Mouse (Mus musculus): ENCODE measurements at regions not wholly inside any gene's neighbourhood (a gene's known extent, or its start where the extent isn't known, plus 50 kb on each side); places are given as distances from the start of the nearest gene placed in this dataset.

DNA sequence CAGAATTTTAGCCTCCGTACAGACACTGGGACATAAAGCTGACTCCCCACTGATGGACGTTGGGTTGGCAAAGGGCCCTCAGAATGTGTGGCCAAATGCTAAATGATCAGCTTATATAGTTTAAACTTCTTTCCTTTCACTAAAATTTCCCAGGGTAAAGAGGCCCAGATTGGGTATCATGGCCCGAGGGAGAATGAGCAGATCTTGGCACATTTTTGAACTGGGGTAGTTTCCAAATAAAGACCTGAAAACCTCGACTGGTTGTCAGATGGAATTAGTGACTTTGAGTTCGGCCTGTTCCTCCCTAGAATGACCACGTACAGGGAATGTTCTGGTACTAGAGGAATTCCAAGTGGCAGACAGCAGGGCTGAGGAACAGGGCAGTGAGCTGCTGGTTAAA is 127.9 kb upstream of the Adra1d start:
- 69% methylated on average over 6 of the region's 6 CpGs for WGBS
- Histone ChIP-seq H3K4me2 (ENCODE audit: low read depth, low read length) (no peak overlapping the region), H3K36me3 (ENCODE audit: control insufficient read depth, insufficient read depth) (no peaks in the 10 kb centered on the region), H3K9me3 (replicated peaks; ENCODE audit: control insufficient read depth, low read length) (no peaks in the 10 kb centered on the region), H3K27ac (ENCODE audit: low read length) (no peak overlapping the region), H3K4me3 (ENCODE audit: low read length) (no peak overlapping the region), H3K9ac (ENCODE audit: low read length) (no peak overlapping the region), H3K27me3 (ENCODE audit: control insufficient read depth, insufficient read depth, low read length) (no peaks in the 10 kb centered on the region), H3K4me1 (ENCODE audit: control insufficient read depth, insufficient read depth, low read length) (peaks cover 11% of the 10 kb centered on the region)
- ATAC-seq (replicated peaks; ENCODE audit: extremely low read depth, insufficient read depth, low FRiP score): no peak

GRCm38 (mm10) chr2:131688282-131688681 is 126.2 kb upstream of the Adra1d start:
- Histone ChIP-seq H3K4me2 (ENCODE audit: low read depth, low read length) (no peak overlapping the region), H3K9ac (ENCODE audit: low read length) (no peak overlapping the region), H3K9me3 (replicated peaks; ENCODE audit: control insufficient read depth, low read length) (no peaks in the 10 kb centered on the region), H3K27me3 (ENCODE audit: control insufficient read depth, insufficient read depth, low read length) (no peaks in the 10 kb centered on the region), H3K4me3 (ENCODE audit: low read length) (no peak overlapping the region), H3K27ac (ENCODE audit: low read length) (no peak overlapping the region), H3K36me3 (ENCODE audit: control insufficient read depth, insufficient read depth) (no peaks in the 10 kb centered on the region), H3K4me1 (ENCODE audit: control insufficient read depth, insufficient read depth, low read length) (peaks cover 12% of the 10 kb centered on the region)
- ATAC-seq (replicated peaks; ENCODE audit: extremely low read depth, insufficient read depth, low FRiP score): no peak
- 91% methylated on average over 2 of the region's 2 CpGs for WGBS

DNA sequence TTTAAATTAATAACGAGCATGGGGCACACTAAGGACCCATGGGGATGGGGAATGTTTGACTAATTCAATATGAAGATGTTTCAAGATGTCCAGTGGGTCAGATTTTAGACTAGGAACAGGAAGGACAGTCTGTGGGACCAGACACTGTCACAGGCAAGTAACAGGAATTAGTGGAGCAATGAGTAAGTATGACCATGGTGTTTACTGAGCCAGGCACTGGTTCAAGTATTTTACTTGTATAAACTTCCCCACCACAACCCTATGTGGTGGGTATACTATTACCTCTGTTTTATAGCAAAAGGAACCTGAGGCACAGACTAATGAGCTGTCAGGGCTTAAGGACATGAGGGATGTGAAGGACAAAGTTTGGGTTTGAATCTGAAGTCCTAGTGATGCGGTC is 125.4 kb upstream of the Adra1d start:
- Histone ChIP-seq H3K4me3 (ENCODE audit: low read length) (no peak overlapping the region), H3K4me1 (ENCODE audit: control insufficient read depth, insufficient read depth, low read length) (peaks cover 14% of the 10 kb centered on the region), H3K9ac (ENCODE audit: low read length) (peak overlapping the region; percentile 51; the same call in 1 of the 2 replicates), H3K36me3 (ENCODE audit: control insufficient read depth, insufficient read depth) (no peaks in the 10 kb centered on the region), H3K9me3 (replicated peaks; ENCODE audit: control insufficient read depth, low read length) (no peaks in the 10 kb centered on the region), H3K27ac (ENCODE audit: low read length) (peak overlapping the region; percentile 92), H3K27me3 (ENCODE audit: control insufficient read depth, insufficient read depth, low read length) (no peaks in the 10 kb centered on the region), H3K4me2 (ENCODE audit: low read depth, low read length) (no peak overlapping the region)
- 85% methylated on average over 2 of the region's 2 CpGs for WGBS
- ATAC-seq (replicated peaks; ENCODE audit: extremely low read depth, insufficient read depth, low FRiP score): no peak

- 20% methylated on average over 2 of the region's 2 CpGs for WGBS
- peak overlapping the region; percentile 51 for H3K9ac ChIP-seq (ENCODE audit: low read length)
- 0 out of 2 replicates have a peak overlapping the region, but pooled peaks have one; percentile 10 for H3K4me2 ChIP-seq (ENCODE audit: low read depth, low read length)
- no peaks in the 10 kb centered on the region for H3K27me3 ChIP-seq (ENCODE audit: control insufficient read depth, insufficient read depth, low read length)
- H3K4me3 ChIP-seq (ENCODE audit: low read length): no peak overlapping the region
- H3K36me3 ChIP-seq (ENCODE audit: control insufficient read depth, insufficient read depth): no peaks in the 10 kb centered on the region
- H3K4me1 ChIP-seq (ENCODE audit: control insufficient read depth, insufficient read depth, low read length): peaks cover 14% of the 10 kb centered on the region
- ATAC-seq (replicated peaks; ENCODE audit: extremely low read depth, insufficient read depth, low FRiP score): peak; percentile 83
- H3K9me3 ChIP-seq (replicated peaks; ENCODE audit: control insufficient read depth, low read length): no peaks in the 10 kb centered on the region
- peak overlapping the region; percentile 92 for H3K27ac ChIP-seq (ENCODE audit: low read length)
These were observed 124.7 kb upstream of the Adra1d start for GRCm38 (mm10) chr2:131686748-131687147.

GRCm38 (mm10) chr2:131685326-131685725 is 123.2 kb upstream of the Adra1d start:
- no peak for ATAC-seq (replicated peaks; ENCODE audit: extremely low read depth, insufficient read depth, low FRiP score)
- Histone ChIP-seq H3K36me3 (ENCODE audit: control insufficient read depth, insufficient read depth) (no peaks in the 10 kb centered on the region), H3K4me3 (ENCODE audit: low read length) (no peak overlapping the region), H3K4me1 (ENCODE audit: control insufficient read depth, insufficient read depth, low read length) (peaks cover 14% of the 10 kb centered on the region), H3K27ac (ENCODE audit: low read length) (no peak overlapping the region), H3K9ac (ENCODE audit: low read length) (no peak overlapping the region), H3K4me2 (ENCODE audit: low read depth, low read length) (no peak overlapping the region), H3K9me3 (replicated peaks; ENCODE audit: control insufficient read depth, low read length) (no peaks in the 10 kb centered on the region), H3K27me3 (ENCODE audit: control insufficient read depth, insufficient read depth, low read length) (no peaks in the 10 kb centered on the region)
- 69% methylated on average over 3 of the region's 3 CpGs for WGBS

DNA sequence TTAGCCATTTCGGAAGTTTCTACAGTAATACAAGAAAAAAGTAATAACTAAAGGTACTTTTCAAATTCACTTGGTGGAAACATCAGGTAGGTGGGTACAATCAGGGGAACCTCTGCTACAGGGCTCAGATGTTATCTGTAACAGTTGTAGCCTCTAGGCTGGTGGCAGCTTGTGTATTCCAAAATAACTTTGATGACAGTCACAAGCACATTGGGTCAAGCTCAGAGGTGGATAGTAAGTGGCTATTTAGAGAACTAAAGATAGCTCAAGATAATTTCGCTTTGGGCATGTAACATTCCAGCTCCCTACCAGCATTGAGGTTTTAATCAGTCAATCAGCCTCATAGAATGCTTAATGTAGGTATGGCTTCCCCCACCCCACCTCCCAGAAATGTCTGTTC is 121.7 kb upstream of the Adra1d start:
- Histone ChIP-seq H3K9ac (ENCODE audit: low read length) (no peak overlapping the region), H3K9me3 (replicated peaks; ENCODE audit: control insufficient read depth, low read length) (no peaks in the 10 kb centered on the region), H3K4me3 (ENCODE audit: low read length) (no peak overlapping the region), H3K4me1 (ENCODE audit: control insufficient read depth, insufficient read depth, low read length) (peaks cover 14% of the 10 kb centered on the region), H3K4me2 (ENCODE audit: low read depth, low read length) (no peak overlapping the region), H3K36me3 (ENCODE audit: control insufficient read depth, insufficient read depth) (no peaks in the 10 kb centered on the region), H3K27me3 (ENCODE audit: control insufficient read depth, insufficient read depth, low read length) (no peaks in the 10 kb centered on the region), H3K27ac (ENCODE audit: low read length) (peak overlapping the region; percentile 82)
- peak; percentile 85 for ATAC-seq (replicated peaks; ENCODE audit: extremely low read depth, insufficient read depth, low FRiP score)
- 60% methylated on average over 2 of the region's 2 CpGs for WGBS

DNA sequence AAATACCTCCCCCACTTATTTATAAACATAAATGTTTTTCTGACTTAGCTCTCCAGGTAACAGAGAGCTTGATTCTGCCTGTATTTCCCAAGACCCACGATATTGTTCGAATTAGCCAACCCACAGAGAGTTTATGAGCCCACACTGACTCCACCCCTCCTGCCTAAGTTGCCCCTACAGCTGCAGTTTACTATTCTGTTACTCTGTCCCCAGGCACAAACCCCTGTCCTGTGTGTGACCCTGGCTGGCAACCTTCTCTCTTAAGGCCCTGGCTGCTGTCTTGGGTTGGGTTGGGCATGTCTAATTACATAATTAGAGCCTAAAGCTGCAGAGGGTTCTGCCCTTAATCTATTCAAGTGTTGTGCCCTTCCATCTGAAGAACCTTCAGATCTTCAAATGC is 116.4 kb upstream of the Adra1d start:
- no peaks in the 10 kb centered on the region for H3K36me3 ChIP-seq (ENCODE audit: control insufficient read depth, insufficient read depth)
- H3K9ac ChIP-seq (ENCODE audit: low read length): no peak overlapping the region
- H3K9me3 ChIP-seq (replicated peaks; ENCODE audit: control insufficient read depth, low read length): no peaks in the 10 kb centered on the region
- ATAC-seq (replicated peaks; ENCODE audit: extremely low read depth, insufficient read depth, low FRiP score): no peak
- H3K4me1 ChIP-seq (ENCODE audit: control insufficient read depth, insufficient read depth, low read length): peaks cover 3% of the 10 kb centered on the region; the same call in 1 of the 2 replicates
- no peaks in the 10 kb centered on the region for H3K27me3 ChIP-seq (ENCODE audit: control insufficient read depth, insufficient read depth, low read length)
- H3K4me2 ChIP-seq (ENCODE audit: low read depth, low read length): no peak overlapping the region
- no peak overlapping the region for H3K4me3 ChIP-seq (ENCODE audit: low read length)
- no peak overlapping the region for H3K27ac ChIP-seq (ENCODE audit: low read length)
- WGBS: 85% methylated on average over 2 of the region's 2 CpGs

DNA sequence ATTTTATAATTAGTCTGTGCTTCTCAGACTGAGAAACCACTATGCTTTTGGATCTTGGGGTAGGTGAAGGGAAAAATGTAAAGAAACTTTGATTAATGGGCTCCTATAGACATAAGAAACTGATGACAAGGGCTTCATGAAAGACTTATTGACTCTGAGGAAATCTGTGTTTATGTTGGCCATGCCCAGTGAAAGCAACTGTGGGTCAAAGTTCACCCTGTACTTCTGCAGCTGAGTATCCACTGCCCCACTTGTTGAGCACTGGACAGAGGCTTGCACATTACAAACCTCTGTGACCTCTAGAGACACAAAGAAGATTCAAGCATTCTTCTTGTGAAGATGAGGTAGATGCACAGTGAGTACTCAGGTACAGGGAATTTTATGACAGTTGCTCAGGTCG is 114.7 kb upstream of the Adra1d start:
- no peaks in the 10 kb centered on the region for H3K36me3 ChIP-seq (ENCODE audit: control insufficient read depth, insufficient read depth)
- H3K27ac ChIP-seq (ENCODE audit: low read length): no peak overlapping the region
- no peak overlapping the region for H3K9ac ChIP-seq (ENCODE audit: low read length)
- H3K4me3 ChIP-seq (ENCODE audit: low read length): no peak overlapping the region
- no peaks in the 10 kb centered on the region for H3K9me3 ChIP-seq (replicated peaks; ENCODE audit: control insufficient read depth, low read length)
- no peak for ATAC-seq (replicated peaks; ENCODE audit: extremely low read depth, insufficient read depth, low FRiP score)
- no peaks in the 10 kb centered on the region for H3K27me3 ChIP-seq (ENCODE audit: control insufficient read depth, insufficient read depth, low read length)
- H3K4me2 ChIP-seq (ENCODE audit: low read depth, low read length): no peak overlapping the region
- WGBS: 95% methylated on average over 1 of the region's 1 CpGs
- H3K4me1 ChIP-seq (ENCODE audit: control insufficient read depth, insufficient read depth, low read length): no peaks in the 10 kb centered on the region

GRCm38 (mm10) chr2:131674872-131675271 is 112.8 kb upstream of the Adra1d start:
- H3K9me3 ChIP-seq (replicated peaks; ENCODE audit: control insufficient read depth, low read length): no peaks in the 10 kb centered on the region
- no peak for ATAC-seq (replicated peaks; ENCODE audit: extremely low read depth, insufficient read depth, low FRiP score)
- H3K4me1 ChIP-seq (ENCODE audit: control insufficient read depth, insufficient read depth, low read length): no peaks in the 10 kb centered on the region
- no peaks in the 10 kb centered on the region for H3K36me3 ChIP-seq (ENCODE audit: control insufficient read depth, insufficient read depth)
- H3K27ac ChIP-seq (ENCODE audit: low read length): no peak overlapping the region
- no peak overlapping the region for H3K9ac ChIP-seq (ENCODE audit: low read length)
- 84% methylated on average over 6 of the region's 6 CpGs for WGBS
- no peaks in the 10 kb centered on the region for H3K27me3 ChIP-seq (ENCODE audit: control insufficient read depth, insufficient read depth, low read length)
- no peak overlapping the region for H3K4me3 ChIP-seq (ENCODE audit: low read length)
- no peak overlapping the region for H3K4me2 ChIP-seq (ENCODE audit: low read depth, low read length)

DNA sequence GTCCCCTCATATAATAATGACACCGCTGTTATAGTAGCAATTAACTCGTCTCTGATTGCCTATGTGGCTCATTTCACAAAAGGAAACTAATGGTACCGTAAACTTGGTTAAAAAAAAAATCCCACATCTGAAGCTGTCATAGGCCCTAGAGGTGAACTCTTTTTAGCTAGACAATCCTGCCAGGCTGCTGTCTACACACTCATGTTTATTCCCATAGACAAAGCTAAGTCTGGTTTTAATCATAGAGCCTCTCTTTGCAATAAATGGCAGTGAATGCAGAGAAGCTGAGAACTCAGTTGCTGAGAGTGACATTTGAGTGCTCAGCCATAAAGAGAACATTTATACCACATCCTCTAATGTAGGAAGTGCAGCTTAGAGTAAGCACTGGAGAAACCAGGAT is 111.3 kb upstream of the Adra1d start:
- Histone ChIP-seq H3K4me3 (ENCODE audit: low read length) (no peak overlapping the region), H3K4me2 (ENCODE audit: low read depth, low read length) (no peak overlapping the region), H3K9ac (ENCODE audit: low read length) (no peak overlapping the region), H3K9me3 (replicated peaks; ENCODE audit: control insufficient read depth, low read length) (no peaks in the 10 kb centered on the region), H3K27me3 (ENCODE audit: control insufficient read depth, insufficient read depth, low read length) (no peaks in the 10 kb centered on the region), H3K27ac (ENCODE audit: low read length) (no peak overlapping the region), H3K4me1 (ENCODE audit: control insufficient read depth, insufficient read depth, low read length) (no peaks in the 10 kb centered on the region), H3K36me3 (ENCODE audit: control insufficient read depth, insufficient read depth) (no peaks in the 10 kb centered on the region)
- WGBS: 70% methylated on average over 3 of the region's 3 CpGs
- ATAC-seq (replicated peaks; ENCODE audit: extremely low read depth, insufficient read depth, low FRiP score): no peak
